Mouse (Mus musculus): ENCODE measurements at regions not wholly inside any gene's neighbourhood (a gene's known extent, or its start where the extent isn't known, plus 50 kb on each side); places are given as distances from the start of the nearest gene placed in this dataset.

DNA sequence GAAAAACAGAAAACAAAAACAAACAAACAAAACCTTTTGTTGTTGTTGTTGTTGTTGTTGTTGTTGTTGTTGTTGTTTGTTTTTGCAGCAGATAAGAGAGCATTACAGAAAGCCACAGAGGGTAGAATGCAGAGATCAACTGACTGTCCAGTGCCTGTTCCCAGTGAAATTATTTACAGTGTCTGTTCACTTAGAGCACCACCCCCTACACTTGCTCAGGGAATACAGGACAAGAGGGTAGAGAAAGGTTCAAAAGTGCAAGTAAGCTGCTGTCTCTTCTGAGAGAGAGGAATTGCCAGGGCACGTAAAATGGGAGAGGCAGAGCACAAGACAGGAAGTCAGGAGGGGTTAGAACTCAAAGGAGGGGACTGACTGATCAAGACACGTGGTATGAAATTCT is 670.1 kb upstream of the Map3k7 start:
- no peak overlapping the region for H3K4me2 ChIP-seq (replicated peaks; ENCODE audit: low read depth, low read length)
- no peaks in the 10 kb centered on the region for H3K9me3 ChIP-seq (ENCODE audit: low read length)
- H3K27me3 ChIP-seq (replicated peaks; ENCODE audit: insufficient read depth, low read length): no peaks in the 10 kb centered on the region
- ATAC-seq (no peak), DNase-seq (ENCODE audit: low spot score) (no peak)
- no peak overlapping the region for H3K4me3 ChIP-seq (ENCODE audit: low read depth, low read length)
- H3K9ac ChIP-seq (replicated peaks; ENCODE audit: low read depth): no peak overlapping the region
- TF ChIP-seq EP300 (IDR thresholded peaks at IDR 0.05) (no peak), CTCF (IDR thresholded peaks at IDR 0.05) (no peak)
- no peak overlapping the region for H3K27ac ChIP-seq (ENCODE audit: low read length)
- no peaks in the 10 kb centered on the region for H3K4me1 ChIP-seq (ENCODE audit: insufficient read depth, low read depth, low read length)
- WGBS: 28% methylated on average over 2 of the region's 2 CpGs
- no peaks in the 10 kb centered on the region for H3K36me3 ChIP-seq (ENCODE audit: insufficient read depth, low read length)

GRCm38 (mm10) chr4:31297848-31298247 is 666.0 kb upstream of the Map3k7 start:
- Histone ChIP-seq H3K9ac (replicated peaks; ENCODE audit: low read depth) (no peak overlapping the region), H3K4me1 (ENCODE audit: insufficient read depth, low read depth, low read length) (no peaks in the 10 kb centered on the region), H3K36me3 (ENCODE audit: insufficient read depth, low read length) (no peaks in the 10 kb centered on the region), H3K9me3 (ENCODE audit: low read length) (no peaks in the 10 kb centered on the region), H3K27ac (ENCODE audit: low read length) (no peak overlapping the region), H3K4me2 (replicated peaks; ENCODE audit: low read depth, low read length) (no peak overlapping the region), H3K27me3 (replicated peaks; ENCODE audit: insufficient read depth, low read length) (no peaks in the 10 kb centered on the region), H3K4me3 (ENCODE audit: low read depth, low read length) (no peak overlapping the region)
- TF ChIP-seq EP300 (IDR thresholded peaks at IDR 0.05) (no peak), CTCF (IDR thresholded peaks at IDR 0.05) (no peak)
- DNase-seq (ENCODE audit: low spot score) (no peak), ATAC-seq (no peak)
- WGBS: 79% methylated on average over 3 of the region's 3 CpGs

- no peaks in the 10 kb centered on the region for H3K27me3 ChIP-seq (replicated peaks; ENCODE audit: insufficient read depth, low read length)
- no peak overlapping the region for H3K4me2 ChIP-seq (replicated peaks; ENCODE audit: low read depth, low read length)
- H3K27ac ChIP-seq (ENCODE audit: low read length): no peak overlapping the region
- H3K4me1 ChIP-seq (ENCODE audit: insufficient read depth, low read depth, low read length): no peaks in the 10 kb centered on the region
- no peak for DNase-seq (ENCODE audit: low spot score)
- H3K4me3 ChIP-seq (ENCODE audit: low read depth, low read length): no peak overlapping the region
- H3K9me3 ChIP-seq (ENCODE audit: low read length): no peaks in the 10 kb centered on the region
- ATAC-seq: no peak
- 30% methylated on average over 6 of the region's 6 CpGs for WGBS
- H3K9ac ChIP-seq (replicated peaks; ENCODE audit: low read depth): no peak overlapping the region
- TF ChIP-seq CTCF (IDR thresholded peaks at IDR 0.05): no peak
- no peak for TF ChIP-seq EP300 (IDR thresholded peaks at IDR 0.05)
- no peaks in the 10 kb centered on the region for H3K36me3 ChIP-seq (ENCODE audit: insufficient read depth, low read length)
Observed at GRCm38 (mm10) chr4:31319269-31319668, 644.6 kb upstream of the Map3k7 start.

DNA sequence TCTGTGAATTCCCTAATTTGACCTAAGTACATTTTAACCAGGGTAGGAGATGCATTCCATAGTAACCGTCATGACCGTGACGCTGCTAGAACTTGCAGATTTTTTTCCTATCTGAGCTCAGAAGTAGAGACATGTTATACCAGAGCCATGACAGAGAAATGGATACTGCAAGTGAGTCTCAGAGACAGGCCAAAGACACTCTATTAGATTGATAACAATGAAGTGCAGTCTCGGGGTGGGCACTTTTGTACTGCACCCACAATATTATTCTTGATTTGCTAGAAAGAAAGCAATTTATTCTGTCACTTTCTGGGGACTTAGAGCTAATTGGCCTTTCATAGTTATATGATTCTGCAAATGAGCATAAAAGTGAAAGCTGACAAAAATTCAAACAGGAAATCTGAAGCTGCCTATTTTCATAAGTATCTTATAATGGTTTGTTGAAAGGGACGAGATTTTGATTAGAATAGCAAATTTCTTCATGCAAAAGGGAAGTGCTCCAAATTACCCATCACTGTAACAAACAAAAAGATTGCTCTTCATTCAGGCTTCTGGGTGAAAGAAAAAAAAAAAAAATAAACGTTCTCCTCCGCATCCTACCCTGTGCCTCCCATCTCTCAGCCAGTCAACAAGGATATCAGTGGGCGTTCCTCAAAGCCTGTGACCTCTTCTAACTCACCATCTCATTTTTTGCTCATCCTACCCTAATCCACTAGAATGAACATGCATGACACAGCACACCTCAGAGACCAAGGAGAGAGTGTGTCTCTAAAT is 643.0 kb upstream of the Map3k7 start:
- H3K4me1 ChIP-seq (ENCODE audit: insufficient read depth, low read depth, low read length): no peaks in the 10 kb centered on the region
- 53% methylated on average over 8 of the region's 8 CpGs for WGBS
- H3K9me3 ChIP-seq (ENCODE audit: low read length): no peaks in the 10 kb centered on the region
- no peak for ATAC-seq
- H3K27ac ChIP-seq (ENCODE audit: low read length): no peak overlapping the region
- H3K36me3 ChIP-seq (ENCODE audit: insufficient read depth, low read length): no peaks in the 10 kb centered on the region
- no peak for DNase-seq (ENCODE audit: low spot score)
- no peak for TF ChIP-seq CTCF (IDR thresholded peaks at IDR 0.05)
- TF ChIP-seq EP300 (IDR thresholded peaks at IDR 0.05): no peak
- no peak overlapping the region for H3K4me3 ChIP-seq (ENCODE audit: low read depth, low read length)
- H3K27me3 ChIP-seq (replicated peaks; ENCODE audit: insufficient read depth, low read length): no peaks in the 10 kb centered on the region
- H3K9ac ChIP-seq (replicated peaks; ENCODE audit: low read depth): no peak overlapping the region
- H3K4me2 ChIP-seq (replicated peaks; ENCODE audit: low read depth, low read length): no peak overlapping the region

- no peak for ATAC-seq
- Histone ChIP-seq H3K36me3 (ENCODE audit: insufficient read depth, low read length) (no peaks in the 10 kb centered on the region), H3K9me3 (ENCODE audit: low read length) (no peaks in the 10 kb centered on the region), H3K9ac (replicated peaks; ENCODE audit: low read depth) (no peak overlapping the region), H3K4me2 (replicated peaks; ENCODE audit: low read depth, low read length) (no peak overlapping the region), H3K4me3 (ENCODE audit: low read depth, low read length) (no peak overlapping the region), H3K4me1 (ENCODE audit: insufficient read depth, low read depth, low read length) (no peaks in the 10 kb centered on the region), H3K27me3 (replicated peaks; ENCODE audit: insufficient read depth, low read length) (no peaks in the 10 kb centered on the region), H3K27ac (ENCODE audit: low read length) (no peak overlapping the region)
- WGBS: 96% methylated on average over 3 of the region's 3 CpGs
- peak; percentile 13 for DNase-seq (ENCODE audit: low spot score)
- TF ChIP-seq EP300 (IDR thresholded peaks at IDR 0.05): no peak
- TF ChIP-seq CTCF (IDR thresholded peaks at IDR 0.05): no peak
Observed at GRCm38 (mm10) chr4:31323816-31324215, 640.1 kb upstream of the Map3k7 start.

- Histone ChIP-seq H3K9ac (replicated peaks; ENCODE audit: low read depth) (no peak overlapping the region), H3K4me3 (ENCODE audit: low read depth, low read length) (no peak overlapping the region), H3K36me3 (ENCODE audit: insufficient read depth, low read length) (no peaks in the 10 kb centered on the region), H3K27ac (ENCODE audit: low read length) (no peak overlapping the region), H3K9me3 (ENCODE audit: low read length) (no peaks in the 10 kb centered on the region), H3K4me1 (ENCODE audit: insufficient read depth, low read depth, low read length) (no peaks in the 10 kb centered on the region), H3K27me3 (replicated peaks; ENCODE audit: insufficient read depth, low read length) (no peaks in the 10 kb centered on the region), H3K4me2 (replicated peaks; ENCODE audit: low read depth, low read length) (no peak overlapping the region)
- ATAC-seq (no peak), DNase-seq (ENCODE audit: low spot score) (no peak)
- 49% methylated on average over 5 of the region's 5 CpGs for WGBS
- TF ChIP-seq EP300 (IDR thresholded peaks at IDR 0.05): no peak
- no peak for TF ChIP-seq CTCF (IDR thresholded peaks at IDR 0.05)
Observed at GRCm38 (mm10) chr4:31328798-31329197, 635.1 kb upstream of the Map3k7 start.

DNA sequence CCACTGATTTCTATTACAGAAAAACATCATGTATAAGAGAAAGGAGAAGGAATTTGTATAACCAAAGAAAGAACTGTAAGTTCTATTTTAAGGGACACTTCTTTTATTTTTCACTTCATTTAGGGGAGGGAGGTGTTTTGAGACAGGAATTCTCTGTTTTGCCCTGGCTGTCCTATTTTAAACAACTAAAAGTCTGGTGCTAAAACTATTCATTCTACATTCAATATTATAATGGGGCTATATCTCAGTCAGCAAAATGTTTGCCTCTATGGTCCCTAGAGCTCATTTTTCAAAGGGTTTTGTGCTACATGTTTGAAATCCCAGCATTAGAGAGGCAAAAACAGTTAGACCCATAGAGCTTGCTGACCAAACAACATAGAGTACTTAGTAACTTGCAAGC is 632.8 kb upstream of the Map3k7 start:
- no peaks in the 10 kb centered on the region for H3K9me3 ChIP-seq (ENCODE audit: low read length)
- DNase-seq (ENCODE audit: low spot score): peak; percentile 15
- H3K9ac ChIP-seq (replicated peaks; ENCODE audit: low read depth): no peak overlapping the region
- ATAC-seq: no peak
- H3K27me3 ChIP-seq (replicated peaks; ENCODE audit: insufficient read depth, low read length): no peaks in the 10 kb centered on the region
- H3K4me3 ChIP-seq (ENCODE audit: low read depth, low read length): no peak overlapping the region
- TF ChIP-seq EP300 (IDR thresholded peaks at IDR 0.05) (no peak), CTCF (IDR thresholded peaks at IDR 0.05) (no peak)
- no peak overlapping the region for H3K4me2 ChIP-seq (replicated peaks; ENCODE audit: low read depth, low read length)
- H3K36me3 ChIP-seq (ENCODE audit: insufficient read depth, low read length): no peaks in the 10 kb centered on the region
- H3K27ac ChIP-seq (ENCODE audit: low read length): no peak overlapping the region
- no peaks in the 10 kb centered on the region for H3K4me1 ChIP-seq (ENCODE audit: insufficient read depth, low read depth, low read length)

All from lung, postnatal 0 days (tissue).